Comparison of ENCODE assay signal across 8 mouse cellular contexts in genomic region chr7:118518687-118519086, GRCm38 (mm10). TPM values are rescaled to one million over a fixed set of nuclear protein-coding genes. Genes with fewer than 3 reads are reported as not detected.
DNase-seq lines count a peak whose midpoint lies in the region; ATAC-seq lines count a peak whose summit lies in the region.

No protein-coding gene starts in this region.

- H3K4me3 ChIP-seq in hindbrain, embryonic 12.5 days: no peak overlapping the region

- H3K27me3 ChIP-seq in hindbrain, embryonic 12.5 days: no peaks in the 10 kb centered on the region; the same call in 1 of the 2 replicates

- no peaks in the 10 kb centered on the region for H3K36me3 ChIP-seq in hindbrain, embryonic 12.5 days

- H3K9me3 ChIP-seq in hindbrain, embryonic 12.5 days (replicated peaks): no peaks in the 10 kb centered on the region

- ATAC-seq in hindbrain, embryonic 12.5 days (ENCODE audit: low FRiP score): peak; percentile 78

- H3K9ac ChIP-seq in hindbrain, embryonic 12.5 days: no peak overlapping the region

- H3K4me2 ChIP-seq in hindbrain, embryonic 12.5 days (replicated peaks): no peak overlapping the region

- 3% methylated on average over 18 of the region's 18 CpGs for WGBS in hindbrain, embryonic 12.5 days

- H3K4me1 ChIP-seq in hindbrain, embryonic 12.5 days: peaks cover 6% of the 10 kb centered on the region; the same call in 1 of the 2 replicates

- no peak overlapping the region for H3K27ac ChIP-seq in hindbrain, embryonic 12.5 days

- peak; percentile 80 for DNase-seq in Muller cell, postnatal 12 days (ENCODE audit: inconsistent ontology term)
- DNase-seq in cerebellum, adult 9-10 months: peak; percentile 58
- DNase-seq in frontal cortex, postnatal 10 days (ENCODE audit: low spot score in 2 of 2): peak; percentile 29 to 72
- peak; percentile 40 for DNase-seq in layer of hippocampus, adult 9-11 months
- DNase-seq in lung, postnatal 14 days: peak; percentile 90
- DNase-seq in ovary, postnatal 36 days (ENCODE audit: low spot score): peak; percentile 78
- peak; percentile 70 to 74 for DNase-seq in thymus, postnatal 36 days

RNA-seq across cellular contexts. Expression of gene Coq7, which starts 14.5 kb away (rescaled TPM):
- 83.3 and 90.4 TPM in 2 replicates for polyA plus RNA-seq in hindbrain, embryonic 12.5 days (2016; fragmentation: Nextera tagmentation; extraction: Ambion mirVana)

RNA-seq across cellular contexts. Expression of gene Itpripl2, which starts 26.9 kb away (rescaled TPM):
- 3.4 and 3.9 TPM in 2 replicates for polyA plus RNA-seq in hindbrain, embryonic 12.5 days (2016; fragmentation: Nextera tagmentation; extraction: Ambion mirVana)

Comparison
In these comparisons a context has a peak if more than half of its experiments do, and no peak if none do; other contexts are left out.
1. DNase-seq: peak in every context shown above with its lines; median percentile 90 in lung, postnatal 14 days; 80 in Muller cell, postnatal 12 days; 78 in ovary, postnatal 36 days; 72 in thymus, postnatal 36 days; 58 in cerebellum, adult 9-10 months; 50 in frontal cortex, postnatal 10 days; 40 in layer of hippocampus, adult 9-11 months.